Mouse (Mus musculus): Measurements from ENCODE around the gene Gm49027. TPM values are rescaled to one million over a fixed set of nuclear protein-coding genes. Genes with fewer than 3 reads are reported as not detected.

Gene Gm49027
- polyA plus RNA-seq (2015; fragmentation: Nextera tagmentation; extraction: Ambion mirVana), result 0.09 and 0.34 TPM in 2 replicates

- peaks cover 11% of the 10 kb centered on the region for H3K4me1 ChIP-seq (ENCODE audit: control insufficient read depth, insufficient read depth, low read length)
- H3K9me3 ChIP-seq (replicated peaks; ENCODE audit: control insufficient read depth, low read length), result no peaks in the 10 kb centered on the region
- 0 out of 2 replicates have a peak within 1 kb of the TSS, but pooled peaks have one; percentile 43 for H3K27ac ChIP-seq (ENCODE audit: low read length)
- no peaks in the 10 kb centered on the region for H3K27me3 ChIP-seq (ENCODE audit: control insufficient read depth, insufficient read depth, low read length)
- H3K9ac ChIP-seq (ENCODE audit: low read length), result 0 out of 2 replicates have a peak within 1 kb of the TSS, but pooled peaks have one; percentile 54
- no peak for ATAC-seq (replicated peaks; ENCODE audit: extremely low read depth, insufficient read depth, low FRiP score)
- H3K4me2 ChIP-seq (ENCODE audit: low read depth, low read length), result peak within 1 kb of the TSS; percentile 98
- H3K36me3 ChIP-seq (ENCODE audit: control insufficient read depth, insufficient read depth), result peaks cover 3% of the 10 kb centered on the region; the same call in 1 of the 2 replicates
- H3K4me3 ChIP-seq (ENCODE audit: low read length), result peak within 1 kb of the TSS; percentile 91
- WGBS, result 81% methylated on average over 7 of the region's 7 CpGs
Observed at GRCm38 (mm10) chr5:123525281-123525680, at the start of gene Gm49027. Gene Gm49027 (minus strand): TSS chr5:123525488.

- H3K27me3 ChIP-seq (ENCODE audit: control insufficient read depth, insufficient read depth, low read length), result no peaks in the 10 kb centered on the region
- WGBS, result 56% methylated on average over 8 of the region's 8 CpGs
- H3K4me2 ChIP-seq (ENCODE audit: low read depth, low read length), result peak overlapping the region; percentile 98
- H3K9ac ChIP-seq (ENCODE audit: low read length), result peak overlapping the region; percentile 49; the same call in 1 of the 2 replicates
- H3K4me3 ChIP-seq (ENCODE audit: low read length), result peak overlapping the region; percentile 98
- peaks cover 21% of the 10 kb centered on the region for H3K36me3 ChIP-seq (ENCODE audit: control insufficient read depth, insufficient read depth)
- no peaks in the 10 kb centered on the region for H3K9me3 ChIP-seq (replicated peaks; ENCODE audit: control insufficient read depth, low read length)
- ATAC-seq (replicated peaks; ENCODE audit: extremely low read depth, insufficient read depth, low FRiP score), result no peak
- H3K27ac ChIP-seq (ENCODE audit: low read length), result no peak overlapping the region
- H3K4me1 ChIP-seq (ENCODE audit: control insufficient read depth, insufficient read depth, low read length), result peaks cover 7% of the 10 kb centered on the region
Observed at GRCm38 (mm10) chr5:123573362-123573761, 48.1 kb upstream of the Gm49027 start.

- Histone ChIP-seq H3K4me2 (ENCODE audit: low read depth, low read length) (peak within 1 kb of the TSS; percentile 98), H3K27me3 (ENCODE audit: control insufficient read depth, insufficient read depth, low read length) (no peaks in the 10 kb centered on the region), H3K9ac (ENCODE audit: low read length) (peak within 1 kb of the TSS; percentile 93), H3K27ac (ENCODE audit: low read length) (peak within 1 kb of the TSS; percentile 64), H3K36me3 (ENCODE audit: control insufficient read depth, insufficient read depth) (peaks cover 18% of the 10 kb centered on the region), H3K4me3 (ENCODE audit: low read length) (peak within 1 kb of the TSS; percentile 98), H3K9me3 (replicated peaks; ENCODE audit: control insufficient read depth, low read length) (no peaks in the 10 kb centered on the region), H3K4me1 (ENCODE audit: control insufficient read depth, insufficient read depth, low read length) (peaks cover 7% of the 10 kb centered on the region)
- peak; percentile 90 for ATAC-seq (replicated peaks; ENCODE audit: extremely low read depth, insufficient read depth, low FRiP score)
- under 1% methylated on average over 54 of the region's 54 CpGs for WGBS
Observed at GRCm38 (mm10) chr5:123572357-123573186, 47.3 kb upstream of the Gm49027 start, which contains the start of gene Vps33a. Gene Vps33a (minus strand): TSS chr5:123573038.

GRCm38 (mm10) chr5:123561128-123561527 is 35.8 kb upstream of the Gm49027 start:
- no peak overlapping the region for H3K9ac ChIP-seq (ENCODE audit: low read length)
- 90% methylated on average over 11 of the region's 11 CpGs for WGBS
- peaks cover 60% of the 10 kb centered on the region for H3K36me3 ChIP-seq (ENCODE audit: control insufficient read depth, insufficient read depth)
- no peaks in the 10 kb centered on the region for H3K27me3 ChIP-seq (ENCODE audit: control insufficient read depth, insufficient read depth, low read length)
- no peak overlapping the region for H3K27ac ChIP-seq (ENCODE audit: low read length)
- no peak overlapping the region for H3K4me3 ChIP-seq (ENCODE audit: low read length)
- no peaks in the 10 kb centered on the region for H3K9me3 ChIP-seq (replicated peaks; ENCODE audit: control insufficient read depth, low read length)
- H3K4me1 ChIP-seq (ENCODE audit: control insufficient read depth, insufficient read depth, low read length), result peaks cover 2% of the 10 kb centered on the region; the same call in 1 of the 2 replicates
- ATAC-seq (replicated peaks; ENCODE audit: extremely low read depth, insufficient read depth, low FRiP score), result no peak
- H3K4me2 ChIP-seq (ENCODE audit: low read depth, low read length), result no peak overlapping the region

- Histone ChIP-seq H3K4me1 (ENCODE audit: control insufficient read depth, insufficient read depth, low read length) (peaks cover 2% of the 10 kb centered on the region; the same call in 1 of the 2 replicates), H3K27ac (ENCODE audit: low read length) (no peak overlapping the region), H3K27me3 (ENCODE audit: control insufficient read depth, insufficient read depth, low read length) (no peaks in the 10 kb centered on the region), H3K4me3 (ENCODE audit: low read length) (no peak overlapping the region), H3K4me2 (ENCODE audit: low read depth, low read length) (no peak overlapping the region), H3K9me3 (replicated peaks; ENCODE audit: control insufficient read depth, low read length) (no peaks in the 10 kb centered on the region), H3K36me3 (ENCODE audit: control insufficient read depth, insufficient read depth) (peaks cover 51% of the 10 kb centered on the region), H3K9ac (ENCODE audit: low read length) (no peak overlapping the region)
- ATAC-seq (replicated peaks; ENCODE audit: extremely low read depth, insufficient read depth, low FRiP score), result no peak
- 90% methylated on average over 8 of the region's 8 CpGs for WGBS
Observed at GRCm38 (mm10) chr5:123559588-123559987, 34.3 kb upstream of the Gm49027 start.

- Histone ChIP-seq H3K4me2 (ENCODE audit: low read depth, low read length) (no peak overlapping the region), H3K27me3 (ENCODE audit: control insufficient read depth, insufficient read depth, low read length) (no peaks in the 10 kb centered on the region), H3K4me3 (ENCODE audit: low read length) (no peak overlapping the region), H3K9me3 (replicated peaks; ENCODE audit: control insufficient read depth, low read length) (no peaks in the 10 kb centered on the region), H3K27ac (ENCODE audit: low read length) (no peak overlapping the region), H3K36me3 (ENCODE audit: control insufficient read depth, insufficient read depth) (peaks cover 25% of the 10 kb centered on the region), H3K9ac (ENCODE audit: low read length) (no peak overlapping the region), H3K4me1 (ENCODE audit: control insufficient read depth, insufficient read depth, low read length) (peaks cover 2% of the 10 kb centered on the region; the same call in 1 of the 2 replicates)
- WGBS, result 79% methylated on average over 2 of the region's 2 CpGs
- no peak for ATAC-seq (replicated peaks; ENCODE audit: extremely low read depth, insufficient read depth, low FRiP score)
Observed at GRCm38 (mm10) chr5:123556451-123556850, 31.2 kb upstream of the Gm49027 start.

- no peak for ATAC-seq (replicated peaks; ENCODE audit: extremely low read depth, insufficient read depth, low FRiP score)
- Histone ChIP-seq H3K4me1 (ENCODE audit: control insufficient read depth, insufficient read depth, low read length) (peaks cover 2% of the 10 kb centered on the region; the same call in 1 of the 2 replicates), H3K36me3 (ENCODE audit: control insufficient read depth, insufficient read depth) (peaks cover 23% of the 10 kb centered on the region), H3K9me3 (replicated peaks; ENCODE audit: control insufficient read depth, low read length) (no peaks in the 10 kb centered on the region), H3K4me2 (ENCODE audit: low read depth, low read length) (no peak overlapping the region), H3K9ac (ENCODE audit: low read length) (no peak overlapping the region), H3K27ac (ENCODE audit: low read length) (no peak overlapping the region), H3K27me3 (ENCODE audit: control insufficient read depth, insufficient read depth, low read length) (no peaks in the 10 kb centered on the region), H3K4me3 (ENCODE audit: low read length) (no peak overlapping the region)
- 77% methylated on average over 7 of the region's 7 CpGs for WGBS
Observed at GRCm38 (mm10) chr5:123555693-123556092, 30.4 kb upstream of the Gm49027 start.

DNA sequence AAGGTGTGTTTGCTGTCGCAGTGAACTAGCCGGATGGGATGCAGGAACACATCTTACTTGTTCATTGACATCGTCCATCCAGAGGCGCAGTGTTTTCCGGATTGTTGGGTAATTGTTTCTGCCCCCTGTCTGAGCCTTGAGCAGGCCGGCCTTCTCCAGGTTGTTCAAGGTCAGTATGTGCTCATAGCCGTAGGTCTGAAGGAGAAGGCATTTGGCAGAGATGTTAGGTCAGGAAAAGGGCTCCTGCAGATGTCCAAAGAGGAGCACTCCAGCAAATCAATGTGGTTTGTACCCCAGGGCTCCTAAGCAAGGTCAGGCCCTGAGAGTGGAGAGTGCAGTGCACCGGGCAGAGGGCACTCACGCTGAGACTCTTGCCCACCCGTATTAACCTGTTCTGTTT is 8.5 kb upstream of the Gm49027 start:
- no peak overlapping the region for H3K4me2 ChIP-seq (ENCODE audit: low read depth, low read length)
- H3K9me3 ChIP-seq (replicated peaks; ENCODE audit: control insufficient read depth, low read length), result no peaks in the 10 kb centered on the region
- H3K4me3 ChIP-seq (ENCODE audit: low read length), result no peak overlapping the region
- peaks cover 43% of the 10 kb centered on the region for H3K36me3 ChIP-seq (ENCODE audit: control insufficient read depth, insufficient read depth)
- H3K4me1 ChIP-seq (ENCODE audit: control insufficient read depth, insufficient read depth, low read length), result no peaks in the 10 kb centered on the region
- no peak overlapping the region for H3K9ac ChIP-seq (ENCODE audit: low read length)
- WGBS, result 85% methylated on average over 10 of the region's 10 CpGs
- no peak for ATAC-seq (replicated peaks; ENCODE audit: extremely low read depth, insufficient read depth, low FRiP score)
- H3K27ac ChIP-seq (ENCODE audit: low read length), result no peak overlapping the region
- no peaks in the 10 kb centered on the region for H3K27me3 ChIP-seq (ENCODE audit: control insufficient read depth, insufficient read depth, low read length)

DNA sequence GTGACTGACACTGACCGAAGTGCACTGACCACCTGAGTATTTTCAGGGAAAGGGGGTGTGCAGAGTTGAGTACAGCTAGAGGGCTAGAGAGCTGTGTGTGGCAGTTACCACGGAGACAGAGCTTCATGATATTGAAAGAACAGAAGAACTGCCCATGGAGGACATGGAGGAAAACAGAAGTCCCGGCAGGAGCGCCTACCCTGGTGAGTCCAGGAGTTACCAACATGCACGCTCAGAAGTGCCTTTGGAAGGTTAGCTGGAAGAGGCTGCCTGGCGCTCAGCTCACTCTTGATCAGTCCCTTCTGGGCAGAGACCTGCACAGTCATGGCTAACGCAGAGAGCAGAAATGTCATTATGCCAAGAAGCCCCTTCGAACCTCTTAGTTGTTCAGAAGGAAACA is 4.8 kb upstream of the Gm49027 start:
- Histone ChIP-seq H3K9me3 (replicated peaks; ENCODE audit: control insufficient read depth, low read length) (no peaks in the 10 kb centered on the region), H3K4me1 (ENCODE audit: control insufficient read depth, insufficient read depth, low read length) (no peaks in the 10 kb centered on the region), H3K4me3 (ENCODE audit: low read length) (no peak overlapping the region), H3K4me2 (ENCODE audit: low read depth, low read length) (no peak overlapping the region), H3K27ac (ENCODE audit: low read length) (no peak overlapping the region), H3K27me3 (ENCODE audit: control insufficient read depth, insufficient read depth, low read length) (no peaks in the 10 kb centered on the region), H3K36me3 (ENCODE audit: control insufficient read depth, insufficient read depth) (peaks cover 38% of the 10 kb centered on the region), H3K9ac (ENCODE audit: low read length) (no peak overlapping the region)
- 89% methylated on average over 8 of the region's 8 CpGs for WGBS
- ATAC-seq (replicated peaks; ENCODE audit: extremely low read depth, insufficient read depth, low FRiP score), result no peak

Data from heart, embryonic 16.5 days (tissue).